Mouse (Mus musculus): ENCODE data around the gene Tut4.

The Tut4 gene

GRCm38 (mm10) chr4:108459231-108460155 is at the start of gene Tut4:
Gene Tut4 (plus strand): TSS chr4:108459426.
- DNase-seq: peak; percentile 78 to 83

DNA sequence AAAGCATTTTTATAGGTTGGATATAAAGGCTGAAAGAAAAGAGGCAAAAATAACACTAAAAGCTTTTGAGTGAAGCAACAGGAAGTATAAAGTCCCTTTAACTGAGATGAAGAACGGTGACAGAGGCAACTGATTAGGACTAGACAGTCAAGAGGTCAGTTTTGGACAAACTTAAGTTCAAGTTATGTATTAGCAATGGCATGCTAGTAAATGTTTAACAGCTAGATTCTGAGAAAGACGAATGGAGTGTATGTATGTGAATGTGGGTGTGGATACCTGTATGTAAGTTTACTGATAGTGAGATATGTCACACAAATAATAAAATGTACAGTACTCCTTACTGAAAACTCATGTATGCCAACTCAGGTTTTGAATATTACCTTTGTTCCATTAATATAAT is 34.6 kb upstream of the Tut4 start:
- DNase-seq: no peak

DNA sequence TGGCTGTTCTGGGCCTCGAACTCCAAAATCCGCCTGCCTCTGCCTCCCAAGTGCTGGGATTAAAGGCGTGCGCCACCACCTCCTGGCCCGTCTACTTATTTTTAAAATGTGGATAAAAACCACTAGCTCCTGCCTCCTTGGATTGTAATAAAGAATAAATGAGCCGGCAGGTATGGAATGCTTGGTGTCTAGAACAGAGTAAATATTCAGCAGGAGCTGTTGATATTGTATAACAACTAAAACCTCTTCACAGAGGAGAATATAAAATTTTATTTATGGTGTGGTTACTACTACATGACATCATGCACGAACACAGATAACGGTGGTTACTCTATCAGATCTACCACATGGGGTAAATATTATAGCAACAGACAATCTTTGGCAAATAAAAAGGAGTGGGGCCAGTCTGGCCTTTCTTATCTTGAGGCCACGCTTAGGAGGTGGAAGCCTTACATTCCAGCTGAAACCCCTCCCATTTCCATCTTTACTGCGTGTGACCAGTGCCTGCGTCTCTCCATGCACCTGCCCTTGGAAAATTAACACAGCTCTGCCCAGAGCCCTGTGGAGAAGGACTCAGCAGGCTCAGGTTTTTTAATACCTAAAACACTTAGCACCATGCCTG is 31.4 kb upstream of the Tut4 start:
- DNase-seq: no peak

GRCm38 (mm10) chr4:108428341-108428721 is 30.9 kb upstream of the Tut4 start:
- DNase-seq: no peak

- DNase-seq: no peak
Measured at GRCm38 (mm10) chr4:108430656-108431560, 28.3 kb upstream of the Tut4 start.

GRCm38 (mm10) chr4:108431561-108431936 is 27.7 kb upstream of the Tut4 start:
- DNase-seq: no peak

DNA sequence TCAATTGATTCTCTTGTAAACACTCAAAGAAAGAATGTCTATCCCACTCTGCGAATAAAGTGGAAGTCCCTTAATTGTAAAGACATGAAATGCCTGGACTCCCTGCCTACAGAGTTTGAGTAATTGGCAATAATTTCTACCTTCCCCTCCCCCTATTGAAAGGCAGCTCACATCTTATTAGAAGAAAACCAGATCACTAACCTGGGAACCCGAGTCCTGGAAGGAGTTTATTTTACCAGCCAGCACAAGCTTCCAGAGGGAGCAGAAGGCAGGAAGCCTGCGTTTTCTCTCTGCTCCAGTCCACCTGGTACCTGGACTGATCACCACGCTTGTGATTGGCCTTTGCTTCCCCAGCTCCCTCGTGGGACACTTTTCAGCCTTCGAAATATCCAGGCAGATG is 25.9 kb upstream of the Tut4 start:
- DNase-seq: no peak

DNA sequence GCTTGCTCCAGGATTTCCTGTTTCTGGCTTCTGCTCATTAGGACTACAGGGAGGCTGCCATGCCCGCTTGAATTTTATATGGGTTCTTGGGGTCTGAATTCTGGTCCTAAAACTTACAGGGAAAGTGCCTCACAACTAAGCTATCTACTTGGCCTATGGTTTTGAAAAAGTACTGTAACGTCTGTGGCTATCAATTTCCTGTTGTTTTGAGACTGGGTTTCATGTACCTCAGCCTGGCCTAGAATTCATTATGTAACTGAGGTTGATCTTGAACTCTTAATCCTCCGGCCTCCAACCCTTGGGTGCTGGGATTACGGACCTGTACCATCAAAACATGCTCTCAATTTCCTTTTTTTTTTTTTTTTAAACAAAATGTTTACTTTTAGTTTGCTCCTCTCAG is 25.0 kb upstream of the Tut4 start:
- DNase-seq: no peak

DNA sequence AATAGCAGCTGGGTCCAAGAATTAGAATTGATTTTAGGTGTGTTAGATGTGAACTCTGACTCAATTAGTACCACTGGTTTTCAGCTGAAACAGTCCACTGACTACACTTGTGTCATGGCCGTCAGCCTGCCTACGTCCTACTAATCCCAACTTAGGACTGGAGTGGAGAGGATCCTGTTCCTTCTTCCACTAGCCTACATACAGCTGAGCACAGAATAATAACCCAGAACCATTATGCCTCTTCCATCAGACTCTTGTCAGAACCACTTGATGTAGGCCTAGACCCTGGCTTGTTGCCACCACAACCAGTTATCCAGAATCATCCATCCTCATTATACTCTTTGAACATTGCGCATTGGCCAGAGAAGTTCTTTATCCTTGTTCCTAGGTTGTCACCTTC is 24.4 kb upstream of the Tut4 start:
- DNase-seq: no peak

DNA sequence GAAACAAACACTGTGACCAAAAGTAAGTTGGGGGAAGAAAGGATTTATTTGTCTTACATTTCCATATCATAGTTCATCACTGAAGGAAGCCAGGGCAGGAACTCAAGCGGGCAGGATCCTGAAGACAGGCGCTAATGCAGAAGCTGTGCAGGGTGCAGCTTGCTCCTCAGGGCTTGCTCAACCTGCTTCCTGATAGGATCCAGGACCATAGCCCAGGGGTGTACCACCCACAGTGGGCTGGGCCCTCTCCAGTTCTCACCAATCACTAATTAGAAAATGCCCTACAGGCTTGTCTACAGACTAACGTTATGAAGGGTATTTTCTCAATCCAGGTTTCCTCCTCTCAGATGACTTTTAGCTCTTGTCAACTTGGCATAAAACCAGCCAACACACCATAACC is 23.6 kb upstream of the Tut4 start:
- no peak for DNase-seq

DNA sequence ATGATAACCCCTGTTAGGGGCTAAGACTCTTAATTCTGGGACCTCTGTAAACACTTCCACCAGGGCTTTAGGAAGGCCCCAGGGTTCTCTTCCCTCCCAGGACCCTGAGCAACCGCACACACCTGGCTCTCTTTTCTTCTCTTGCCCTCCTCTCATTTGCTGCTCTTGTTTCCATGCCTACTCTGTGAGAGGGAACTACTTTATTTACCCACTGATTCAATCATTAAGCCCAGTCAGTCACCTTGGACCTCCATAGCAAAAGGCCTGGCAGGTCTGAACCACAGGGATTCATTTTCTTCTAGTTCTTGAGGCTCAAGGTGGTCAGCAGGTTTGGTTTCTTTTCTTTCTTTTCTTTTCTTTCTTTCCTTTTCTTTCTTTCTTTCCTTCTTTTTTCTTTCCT is 23.0 kb upstream of the Tut4 start:
- DNase-seq: no peak

DNA sequence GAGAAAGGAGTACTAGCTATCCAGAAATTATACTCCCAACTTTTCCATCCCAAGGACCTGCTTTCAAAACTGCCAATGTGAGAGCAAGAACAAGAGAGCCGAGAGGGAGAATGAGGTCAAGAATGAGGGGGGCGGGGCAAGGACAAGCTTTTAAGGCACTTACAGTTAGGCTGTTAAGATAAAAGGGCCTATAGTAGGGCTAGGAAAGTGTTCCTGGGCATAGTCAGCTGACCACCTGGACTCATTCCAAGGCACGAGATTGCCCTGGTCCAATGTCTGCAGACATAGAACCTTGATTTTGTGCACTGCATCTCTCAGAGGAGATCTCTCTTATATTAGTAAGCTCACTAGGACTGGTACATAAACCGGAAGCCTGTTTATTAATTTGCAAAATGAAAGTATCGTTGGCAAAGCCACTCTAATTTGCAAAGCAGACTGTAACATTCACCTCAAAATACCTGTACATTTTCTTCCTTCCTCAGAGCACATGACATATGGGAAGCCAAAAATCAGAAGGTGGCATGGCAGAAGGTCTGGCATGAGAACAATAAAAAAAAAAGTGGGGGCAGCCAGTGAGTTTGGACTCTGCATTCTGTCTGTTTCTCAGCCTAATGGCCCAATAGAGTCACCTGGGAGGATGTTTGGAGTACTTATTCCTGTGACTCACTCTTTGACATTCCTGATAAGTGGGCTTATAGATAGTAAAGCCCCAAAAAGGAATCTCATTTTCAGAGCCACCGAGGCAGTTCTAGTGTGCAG is 21.0 kb upstream of the Tut4 start:
- peak; percentile 81 to 83 for DNase-seq

GRCm38 (mm10) chr4:108448091-108448490 is 11.1 kb upstream of the Tut4 start:
- no peak for DNase-seq

GRCm38 (mm10) chr4:108456028-108456427 is 3.2 kb upstream of the Tut4 start:
- no peak for DNase-seq

DNA sequence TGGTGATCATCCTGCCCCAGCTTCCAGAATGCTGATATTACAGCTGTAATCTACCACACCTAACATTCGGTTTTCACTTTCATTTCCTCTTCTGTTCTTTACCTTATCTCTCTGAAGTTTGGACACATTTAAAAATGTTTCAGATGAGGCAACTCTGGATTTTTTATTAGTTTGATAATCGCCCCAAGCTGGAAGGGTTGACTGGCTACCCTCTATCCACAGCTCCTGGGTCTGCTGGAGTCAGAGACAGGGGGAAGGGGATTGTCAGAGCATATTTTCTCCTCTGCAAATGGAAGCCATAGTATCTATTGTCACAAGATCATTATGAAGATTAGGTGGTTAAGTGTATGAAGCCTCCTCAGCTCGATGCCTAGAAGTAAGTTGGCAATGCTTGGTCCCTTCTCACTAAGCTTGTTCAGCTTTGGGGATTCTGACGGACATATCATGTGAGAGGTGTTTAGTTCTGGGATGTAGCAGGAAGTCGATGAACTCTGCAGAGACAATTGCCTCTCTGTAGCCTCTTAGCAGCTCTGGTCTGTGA is 955 bp upstream of the Tut4 start:
- DNase-seq: no peak

GRCm38 (mm10) chr4:108460156-108460923 is 1.1 kb downstream of the Tut4 start:
- peak; percentile 72 to 80 for DNase-seq

DNA sequence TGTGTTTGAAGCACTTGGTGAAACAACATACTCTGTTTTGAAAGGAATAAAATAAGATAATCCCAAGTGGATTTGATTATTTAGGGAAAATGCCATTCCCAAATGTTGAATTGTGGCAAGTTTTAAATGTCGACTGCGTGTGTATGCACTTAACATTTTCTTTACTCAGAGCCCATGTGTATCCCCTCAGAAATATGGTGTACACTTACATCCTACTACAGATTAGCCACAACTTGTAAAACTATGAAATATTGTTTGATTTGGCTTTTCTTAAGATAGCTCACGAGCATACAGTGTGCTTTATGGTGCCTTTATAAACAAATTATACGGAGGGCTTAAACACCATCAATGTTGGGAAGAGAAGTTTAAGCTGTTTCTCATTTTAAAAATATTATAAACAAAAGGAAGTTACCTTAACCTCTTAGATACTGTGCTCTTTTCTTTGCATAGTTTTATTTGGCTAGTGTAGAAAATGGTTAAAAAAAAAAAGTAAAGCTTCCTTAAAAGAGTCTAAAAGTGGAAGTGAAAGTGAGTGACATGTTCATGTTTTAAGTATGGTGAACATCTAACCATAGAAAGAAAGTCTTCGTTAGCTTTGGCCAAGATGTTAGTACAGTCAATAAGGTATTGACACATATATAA is 2.2 kb downstream of the Tut4 start:
- DNase-seq: no peak

DNA sequence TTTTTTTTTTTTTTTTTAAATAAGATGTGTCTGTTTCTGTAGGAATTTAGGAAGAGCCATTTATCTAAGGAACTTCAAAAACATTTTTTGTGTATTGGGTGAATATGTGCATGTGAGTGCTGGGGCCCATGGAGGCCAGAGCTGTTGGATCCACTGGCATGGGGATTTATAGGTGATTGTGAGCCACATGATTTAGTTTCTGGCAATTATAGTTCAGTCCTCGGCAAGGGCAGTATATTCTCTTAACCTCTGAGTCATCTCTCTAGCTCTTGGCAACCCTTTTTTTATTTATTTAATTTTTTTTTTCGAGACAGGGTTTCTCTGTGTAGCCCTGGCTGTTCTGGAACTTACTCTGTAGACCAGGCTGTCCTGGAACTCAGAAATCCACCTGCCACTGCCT is 14.4 kb downstream of the Tut4 start:
- no peak for DNase-seq

- no peak for DNase-seq
Measured at GRCm38 (mm10) chr4:108482776-108483175, 23.6 kb downstream of the Tut4 start.

- DNase-seq: no peak
Measured at GRCm38 (mm10) chr4:108484230-108484629, 25.0 kb downstream of the Tut4 start.

- no peak for DNase-seq
Measured at GRCm38 (mm10) chr4:108503023-108503422, 43.8 kb downstream of the Tut4 start.
